In the genomic region with DNA sequence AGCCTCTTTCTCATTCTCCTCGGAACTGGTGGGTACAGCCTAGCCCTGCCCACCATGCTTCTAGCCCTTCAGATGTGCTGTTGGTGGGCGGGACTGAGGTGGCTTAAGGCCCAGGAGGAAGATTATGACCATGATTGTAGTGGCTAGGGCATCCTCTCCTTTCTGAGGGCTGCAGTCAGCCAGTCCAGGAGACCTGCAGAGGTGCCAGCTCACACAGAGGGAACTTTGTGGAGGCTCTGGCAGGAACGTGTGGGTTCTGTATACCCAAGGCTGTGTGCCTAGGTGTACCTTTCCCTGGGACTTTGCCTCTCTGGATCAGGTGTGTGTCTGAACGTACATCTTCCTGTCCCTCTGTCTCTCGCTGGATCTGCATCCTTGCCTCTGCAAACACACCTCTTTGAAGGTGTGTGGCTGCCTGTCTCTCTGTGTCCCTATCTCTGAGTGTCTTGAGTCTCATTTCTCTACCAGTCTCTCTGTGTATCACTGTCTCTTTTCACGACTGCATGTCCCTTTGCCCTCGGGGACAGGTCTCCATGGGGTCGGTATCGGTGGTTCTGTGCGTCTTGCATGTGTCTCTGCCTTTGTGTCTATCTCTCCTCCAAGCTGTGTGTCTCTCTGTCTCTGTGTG, we compare ENCODE assay signal across 8 mouse cellular contexts. TPM values are rescaled to one million over a fixed set of nuclear protein-coding genes. Genes with fewer than 3 reads are reported as not detected.
DNase-seq lines count a peak whose midpoint lies in the region; ATAC-seq and TF ChIP-seq lines count a peak whose summit lies in the region.

No protein-coding gene starts in this region.

- H3K9me3 ChIP-seq in heart, embryonic 11.5 days (replicated peaks; ENCODE audit: control insufficient read depth, low read length): no peaks in the 10 kb centered on the region
- no peaks in the 10 kb centered on the region for H3K9me3 ChIP-seq in hindbrain, embryonic 16.5 days (ENCODE audit: control insufficient read depth, low read length)

- 21% methylated on average over 10 of the region's 10 CpGs for WGBS in heart, embryonic 11.5 days (ENCODE audit: insufficient replicate concordance)
- 6% methylated on average over 10 of the region's 10 CpGs for WGBS in hindbrain, embryonic 16.5 days

- H3K36me3 ChIP-seq in heart, embryonic 11.5 days (ENCODE audit: control insufficient read depth, insufficient read depth, low read length): no peaks in the 10 kb centered on the region
- H3K36me3 ChIP-seq in hindbrain, embryonic 16.5 days (ENCODE audit: control insufficient read depth, insufficient read depth, low read length): 0 out of 2 replicates have a peak, but pooled peaks cover 2% of the 10 kb centered on the region
- H3K36me3 ChIP-seq in myocyte (ENCODE audit: control insufficient read depth, insufficient read depth): no peaks in the 10 kb centered on the region

- no peak overlapping the region for H3ac ChIP-seq in myocyte (ENCODE audit: control insufficient read depth, insufficient read length)

- peak overlapping the region; percentile 47 for H3K9ac ChIP-seq in heart, embryonic 11.5 days (ENCODE audit: low read depth, low read length)
- peak overlapping the region; percentile 98 for H3K9ac ChIP-seq in hindbrain, embryonic 16.5 days (ENCODE audit: low read depth, low read length)

- peaks cover 17% of the 10 kb centered on the region for H3K27me3 ChIP-seq in heart, embryonic 11.5 days (ENCODE audit: control insufficient read depth, insufficient read depth, low read length)
- H3K27me3 ChIP-seq in hindbrain, embryonic 16.5 days (replicated peaks; ENCODE audit: control insufficient read depth, insufficient read depth, low read length): no peaks in the 10 kb centered on the region
- peaks cover 11% of the 10 kb centered on the region for H3K27me3 ChIP-seq in myocyte (ENCODE audit: control insufficient read depth, insufficient read depth, insufficient read length)

- no peak for TF ChIP-seq POLR2A in myocyte (IDR thresholded peaks at IDR 0.05; ENCODE audit: insufficient read length, low read depth)

- peaks cover 10% of the 10 kb centered on the region for H3K4me1 ChIP-seq in heart, embryonic 11.5 days (ENCODE audit: control insufficient read depth, insufficient read depth, low read length)
- peaks cover 40% of the 10 kb centered on the region for H3K4me1 ChIP-seq in hindbrain, embryonic 16.5 days (ENCODE audit: control insufficient read depth, insufficient read depth, low read depth, low read length)

- peak overlapping the region; percentile 38 for H3K4me3 ChIP-seq in heart, embryonic 11.5 days (ENCODE audit: low read depth, low read length)
- peak overlapping the region; percentile 81 for H3K4me3 ChIP-seq in hindbrain, embryonic 16.5 days (ENCODE audit: low read length)
- no peak overlapping the region for H3K4me3 ChIP-seq in myocyte

- no peaks in the 10 kb centered on the region for H3K79me2 ChIP-seq in myocyte (ENCODE audit: control insufficient read depth, insufficient read depth)

- 0 out of 2 replicates have a peak, but pooled peaks have one; percentile 1 for ATAC-seq in heart, embryonic 11.5 days (replicated peaks; ENCODE audit: insufficient number of reproducible peaks, low FRiP score, low TSS enrichment)
- peak; percentile 19 for ATAC-seq in hindbrain, embryonic 16.5 days

- peak overlapping the region; percentile 77 for H3K4me2 ChIP-seq in heart, embryonic 11.5 days
- H3K4me2 ChIP-seq in hindbrain, embryonic 16.5 days (ENCODE audit: low read length): peak overlapping the region; percentile 87
- peak overlapping the region; percentile 67 for H3K4me2 ChIP-seq in myocyte (ENCODE audit: low read depth)

- no peak for DNase-seq in heart, adult 8-10 months (ENCODE audit: low spot score)
- DNase-seq in urinary bladder, adult 2 months (ENCODE audit: low spot score): peak; percentile 48
- no peak for DNase-seq in urinary bladder, postnatal 4 days (ENCODE audit: low spot score in 2 of 2)
- no peak for DNase-seq in layer of hippocampus, adult 9-10 months (ENCODE audit: low spot score)
- no peak for DNase-seq in spleen, postnatal 14 days (ENCODE audit: low spot score in 2 of 2)

- 0 out of 2 replicates have a peak overlapping the region, but pooled peaks have one; percentile 0 for H3K27ac ChIP-seq in heart, embryonic 11.5 days (ENCODE audit: low read depth, low read length)
- peak overlapping the region; percentile 93 for H3K27ac ChIP-seq in hindbrain, embryonic 16.5 days (ENCODE audit: low read depth, low read length)

TF ChIP-seq in myocyte, 11 proteins besides CTCF, POLR2A, EP300 and RAD21:
- TF ChIP-seq USF1 (IDR thresholded peaks at IDR 0.05; ENCODE audit: low read depth) (no peak), SRF (IDR thresholded peaks at IDR 0.05; ENCODE audit: control insufficient read depth, insufficient read length, low read depth) (no peak), MYOG (IDR thresholded peaks at IDR 0.05; ENCODE audit: control insufficient read depth in 1 of 3, insufficient read depth in 1 of 3, insufficient read length in 2 of 3, low read depth in 2 of 3) (no peak), TCF3 (IDR thresholded peaks at IDR 0.05; ENCODE audit: insufficient read length, low read depth) (no peak), E2F4 (IDR thresholded peaks at IDR 0.05; ENCODE audit: insufficient read depth) (no peak), REST (IDR thresholded peaks at IDR 0.05; ENCODE audit: insufficient read depth, insufficient read length) (no peak), MYOD1 (IDR thresholded peaks at IDR 0.05; ENCODE audit: control insufficient read depth in 1 of 3, insufficient read length in 2 of 3, low read depth in 2 of 3) (no peak), MAX (IDR thresholded peaks at IDR 0.05; ENCODE audit: low read depth) (no peak), POLR2AphosphoS2 (IDR thresholded peaks at IDR 0.05; ENCODE audit: insufficient read length, low read depth) (no peak), TCF12 (IDR thresholded peaks at IDR 0.05; ENCODE audit: insufficient read depth, poor library complexity, severe bottlenecking) (no peak), CEBPB (IDR thresholded peaks at IDR 0.05; ENCODE audit: insufficient read depth, poor library complexity, severe bottlenecking) (no peak)

RNA-seq across cellular contexts. Expression of a gene that starts 0.8 kb away (rescaled TPM):
- polyA plus RNA-seq in heart, embryonic 11.5 days (2014; fragmentation: Nextera tagmentation; extraction: Ambion mirVana): 4.1 and 4.7 TPM in 2 replicates
- 10 to 100 TPM in 2 of 4 experiments, 1 to 10 TPM in 2; 8.9 to 13.9 (median 11.1) TPM for total RNA-seq in heart, adult 8-10 months (2022)
- polyA plus RNA-seq in urinary bladder, adult 2 months (2012; rRNA removed): 165 and 187 TPM in 2 replicates
- 115 and 117 TPM in 2 replicates for polyA plus RNA-seq in hindbrain, embryonic 16.5 days (2015; fragmentation: Nextera tagmentation; extraction: Ambion mirVana)
- 8.2 TPM for polyA plus RNA-seq in myocyte (2012; fragmentation: generic; extraction: Trizol)

RNA-seq across cellular contexts. Expression of a gene that starts 57.6 kb away (rescaled TPM):
- polyA plus RNA-seq in heart, embryonic 11.5 days (2014; fragmentation: Nextera tagmentation; extraction: Ambion mirVana): 4.1 and 4.3 TPM in 2 replicates
- 1 to 10 TPM; 2.2 to 5.3 (median 4.9) TPM for total RNA-seq in heart, adult 8-10 months (2022)
- 28.6 and 49.0 TPM in 2 replicates for polyA plus RNA-seq in urinary bladder, adult 2 months (2012; rRNA removed)
- 22.5 and 29.5 TPM in 2 replicates for polyA plus RNA-seq in hindbrain, embryonic 16.5 days (2015; fragmentation: Nextera tagmentation; extraction: Ambion mirVana)
- polyA plus RNA-seq in myocyte (2012; fragmentation: generic; extraction: Trizol): 0.06 TPM

Comparison
In these comparisons a context has a peak if more than half of its experiments do, and no peak if none do; other contexts are left out.
1. RNA of a gene that starts 0.8 kb away (polyA plus RNA-seq): 165 to 187 TPM in urinary bladder, adult 2 months and 115 to 117 TPM in hindbrain, embryonic 16.5 days; 8.2 TPM in myocyte (single experiment) and 4.1 to 4.7 TPM in heart, embryonic 11.5 days; every median in the first group is over 10 times any median in the second.
2. Peak in every context shown above with its lines, with median percentiles within 50 percentile points of each other: H3K4me2 ChIP-seq.